Mouse (Mus musculus) embryonic fibroblast, embryonic 13.5 days (primary cell): ENCODE data around the gene Nkain2. TPM values are rescaled to one million over a fixed set of nuclear protein-coding genes. Genes with fewer than 3 reads are reported as not detected.

Experiments
- H3K27ac ChIP-seq: 2 replicates; pipeline ENCODE4 v1.5.1; 2012; ENCODE audit warnings: low read length, control low read depth, inconsistent platforms; ENCODE audit not compliant: insufficient read depth
- H3K4me1 ChIP-seq: 2 replicates; pipeline ENCODE4 v1.6.1; 2011; ENCODE audit warnings: low read length; ENCODE audit not compliant: control insufficient read depth, insufficient read depth
- H3K4me3 ChIP-seq: 2 replicates; pipeline ENCODE4 v1.5.1; 2011; ENCODE audit warnings: mild to moderate bottlenecking, control low read depth, low read length; ENCODE audit not compliant: insufficient read depth
- CTCF ChIP-seq: IDR thresholded peaks from 2 replicates; pipeline ENCODE4 v1.5.1; 2011; ENCODE audit warnings: mild to moderate bottlenecking, control low read depth, low read length, moderate library complexity, borderline replicate concordance; ENCODE audit not compliant: insufficient read depth
- POLR2A ChIP-seq: IDR thresholded peaks from 2 replicates; pipeline ENCODE4 v1.6.1; 2011; ENCODE audit warnings: low read depth, mild to moderate bottlenecking, control low read depth, low read length, moderate library complexity
- polyA plus RNA-seq: library from polyadenylated mRNA; stranded (reverse); fragments of >200 nt; gene quantifications from 2 replicates; pipeline ENCODE4 v1.2.4, GENCODE M21; 2011; ENCODE audit warnings: low read depth; ENCODE audit not compliant: missing spikeins, insufficient read length

The Nkain2 gene
- polyA plus RNA-seq, 1 experiment = not detected

GRCm38 (mm10) chr10:32091354-32091753, 798.9 kb downstream of the Nkain2 start:
- no peak for TF ChIP-seq POLR2A
- no peak for TF ChIP-seq CTCF
- H3K4me3 ChIP-seq = no peak overlapping the region
- H3K4me1 ChIP-seq = no peaks in the 10 kb centered on the region
- no peak overlapping the region for H3K27ac ChIP-seq

- TF ChIP-seq CTCF (no peak), POLR2A (no peak)
- Histone ChIP-seq H3K4me1 (0 out of 2 replicates have a peak, but pooled peaks cover 3% of the 10 kb centered on the region), H3K27ac (no peak overlapping the region), H3K4me3 (no peak overlapping the region)
These were observed 829.9 kb downstream of the Nkain2 start for GRCm38 (mm10) chr10:32060396-32060795.

GRCm38 (mm10) chr10:32058251-32058650, 832.0 kb downstream of the Nkain2 start:
- H3K4me1 ChIP-seq = no peaks in the 10 kb centered on the region
- no peak overlapping the region for H3K4me3 ChIP-seq
- no peak overlapping the region for H3K27ac ChIP-seq
- TF ChIP-seq CTCF = no peak
- TF ChIP-seq POLR2A = no peak

GRCm38 (mm10) chr10:32052546-32053295, 837.5 kb downstream of the Nkain2 start:
- H3K4me1 ChIP-seq = no peaks in the 10 kb centered on the region
- H3K4me3 ChIP-seq = no peak overlapping the region
- no peak overlapping the region for H3K27ac ChIP-seq
- TF ChIP-seq CTCF = no peak
- TF ChIP-seq POLR2A = no peak

- H3K27ac ChIP-seq = no peak overlapping the region
- no peak overlapping the region for H3K4me3 ChIP-seq
- no peaks in the 10 kb centered on the region for H3K4me1 ChIP-seq
- TF ChIP-seq CTCF = no peak
- no peak for TF ChIP-seq POLR2A
These were observed 838.2 kb downstream of the Nkain2 start for GRCm38 (mm10) chr10:32052045-32052444.

GRCm38 (mm10) chr10:32029996-32030395, 860.3 kb downstream of the Nkain2 start:
- Histone ChIP-seq H3K4me1 (no peaks in the 10 kb centered on the region), H3K27ac (no peak overlapping the region), H3K4me3 (no peak overlapping the region)
- TF ChIP-seq POLR2A = no peak
- TF ChIP-seq CTCF = no peak

- no peak overlapping the region for H3K4me3 ChIP-seq
- peaks cover 3% of the 10 kb centered on the region; the same call in 1 of the 2 replicates for H3K4me1 ChIP-seq
- no peak overlapping the region for H3K27ac ChIP-seq
- TF ChIP-seq POLR2A (no peak), CTCF (no peak)
These were observed 871.9 kb downstream of the Nkain2 start for GRCm38 (mm10) chr10:32018385-32018784.

- no peak overlapping the region for H3K4me3 ChIP-seq
- no peak overlapping the region for H3K27ac ChIP-seq
- H3K4me1 ChIP-seq = no peaks in the 10 kb centered on the region
- TF ChIP-seq POLR2A (no peak), CTCF (no peak)
These were observed 889.0 kb downstream of the Nkain2 start for GRCm38 (mm10) chr10:32001216-32001753.

- no peaks in the 10 kb centered on the region for H3K4me1 ChIP-seq
- no peak overlapping the region for H3K4me3 ChIP-seq
- no peak for TF ChIP-seq POLR2A
- TF ChIP-seq CTCF = no peak
- no peak overlapping the region for H3K27ac ChIP-seq
These were observed 897.1 kb downstream of the Nkain2 start for GRCm38 (mm10) chr10:31993205-31993604.

- TF ChIP-seq POLR2A (no peak), CTCF (no peak)
- no peaks in the 10 kb centered on the region for H3K4me1 ChIP-seq
- no peak overlapping the region for H3K4me3 ChIP-seq
- H3K27ac ChIP-seq = no peak overlapping the region
These were observed 911.9 kb downstream of the Nkain2 start for GRCm38 (mm10) chr10:31978387-31978786.
